Mouse (Mus musculus) lung, postnatal 14 days (tissue): ENCODE results near the gene Mmp25.
A peak's percentile ranks its signal among the peaks of the same experiment; 100 is the strongest.

ENCODE experiments used
- DNase-seq: peaks from one replicate; pipeline ENCODE4 v3.0.0; 2021

Mmp25 gene

DNA sequence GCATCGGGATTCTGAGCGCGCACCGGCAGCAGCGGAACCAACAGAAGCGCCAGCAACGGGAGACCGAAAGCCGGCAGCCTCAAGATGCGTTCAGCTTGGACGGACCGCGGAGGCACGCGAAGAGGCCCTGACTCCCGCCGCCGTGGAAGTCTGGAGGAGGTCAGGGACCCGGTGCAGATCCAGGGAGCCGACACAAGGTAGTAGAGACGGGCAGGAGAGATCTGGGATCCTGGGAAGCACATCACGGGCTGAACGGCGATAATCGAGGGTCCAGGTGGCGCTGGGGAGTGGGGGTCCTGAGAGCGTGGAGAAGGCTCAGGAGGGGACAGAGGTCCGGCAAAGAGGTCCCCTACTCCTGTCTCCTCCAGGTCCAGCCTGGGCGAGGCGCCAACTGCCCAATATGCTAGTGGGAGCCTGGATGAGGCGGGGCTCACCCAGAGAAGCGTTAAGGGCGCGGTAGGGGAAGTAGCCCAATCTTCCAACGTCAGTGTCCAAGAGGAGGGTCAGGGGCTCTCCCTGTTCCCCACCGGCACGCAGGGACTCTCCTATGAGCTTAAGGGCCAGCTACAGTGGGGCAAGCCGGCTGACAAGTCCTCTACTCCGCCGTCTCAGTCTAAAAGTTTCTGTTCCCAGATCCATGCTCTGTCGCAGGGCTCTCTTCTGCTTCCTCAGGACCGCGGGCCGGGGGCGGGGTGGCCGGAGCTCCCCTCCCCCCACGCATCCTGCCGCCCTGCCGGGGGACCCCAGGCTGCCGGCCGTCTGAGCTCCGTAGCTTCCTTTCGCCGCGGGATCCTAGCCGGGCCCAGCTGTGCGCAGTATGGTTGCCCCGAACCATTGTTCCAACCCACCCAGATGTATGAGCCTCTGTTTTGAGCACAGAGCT is at the start of gene Mmp25:
Mmp25 (minus strand) TSS at position 665 of the 883 bp plus-strand sequence.
- no peak for DNase-seq

GRCm38 (mm10) chr17:23694491-23694890 is 49.4 kb upstream of the Mmp25 start:
- DNase-seq, result no peak

DNA sequence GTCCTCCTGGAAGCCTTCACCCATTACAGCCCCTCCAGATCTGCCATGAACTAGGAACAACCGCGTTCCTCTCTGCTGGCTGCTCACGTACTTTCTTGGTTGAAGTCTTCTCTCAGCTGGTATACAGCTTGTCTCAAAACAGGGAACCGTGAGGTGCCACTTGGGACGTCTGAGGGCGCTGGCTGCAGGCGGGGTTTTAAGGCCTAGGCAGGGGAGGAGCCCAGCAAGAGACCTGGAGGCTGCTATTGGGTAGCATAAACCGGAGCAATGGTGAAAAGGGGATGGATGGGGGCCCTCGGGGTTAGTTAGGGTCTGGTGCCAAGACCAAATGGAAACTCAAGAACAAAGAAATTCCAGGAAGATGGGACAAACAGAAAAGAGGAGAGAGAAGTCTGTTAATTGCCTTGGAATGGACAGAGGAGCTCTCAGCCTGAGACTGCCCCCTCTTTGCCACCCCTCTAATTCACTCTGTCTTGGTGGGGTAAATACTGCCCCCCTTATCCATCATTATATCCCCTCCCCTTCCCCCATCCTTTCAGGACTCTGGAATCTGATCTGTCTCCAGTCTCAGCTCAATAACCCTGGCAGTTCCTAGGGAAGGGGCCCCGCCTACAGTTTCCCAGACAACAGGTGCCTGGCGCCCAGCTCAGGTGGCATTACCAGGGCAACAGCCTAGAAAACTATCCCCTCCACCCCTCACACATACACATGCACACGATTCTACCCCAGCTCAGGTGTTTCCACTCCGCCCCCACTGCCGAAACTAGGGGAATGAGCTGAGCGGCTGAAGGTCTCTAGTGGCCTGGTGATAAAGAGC is 39.0 kb upstream of the Mmp25 start, which contains the start of gene Cldn9:
Cldn9 (minus strand) TSS at position 171 of the 817 bp plus-strand sequence.
- DNase-seq, result no peak

GRCm38 (mm10) chr17:23683226-23683625 is 38.1 kb upstream of the Mmp25 start:
- no peak for DNase-seq

- no peak for DNase-seq
Observed at GRCm38 (mm10) chr17:23682530-23682929, 37.5 kb upstream of the Mmp25 start.

GRCm38 (mm10) chr17:23682092-23682491 is 37.0 kb upstream of the Mmp25 start:
- no peak for DNase-seq

- no peak for DNase-seq
Observed at GRCm38 (mm10) chr17:23681086-23681485, 36.0 kb upstream of the Mmp25 start.

DNA sequence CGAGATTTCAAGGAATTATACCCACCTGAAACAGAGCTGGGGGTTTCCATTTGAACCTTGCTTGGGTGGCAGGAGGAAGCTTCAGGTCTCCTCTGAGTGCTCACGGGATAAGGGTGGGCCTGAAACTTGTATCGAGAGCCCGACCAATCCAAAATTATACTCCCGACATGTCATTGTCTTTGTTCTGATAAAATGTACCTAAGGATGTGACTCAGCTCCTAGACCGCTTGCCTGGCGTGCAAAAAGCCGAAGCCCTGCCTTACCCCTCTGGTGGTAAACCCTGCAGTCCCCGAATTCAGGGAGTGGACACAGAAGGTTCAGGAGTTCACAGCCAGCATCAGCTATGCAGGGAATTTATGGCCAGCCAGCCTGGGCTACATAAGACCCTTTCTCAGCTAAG is 35.3 kb upstream of the Mmp25 start:
- DNase-seq, result no peak

- no peak for DNase-seq
Observed at GRCm38 (mm10) chr17:23679127-23679835, 34.2 kb upstream of the Mmp25 start, which contains the start of gene Cldn6. Cldn6 (plus strand) TSS chr17:23679249.

- peak; percentile 85 for DNase-seq
Observed at GRCm38 (mm10) chr17:23677236-23677679, 32.2 kb upstream of the Mmp25 start, which contains the start of gene Tnfrsf12a. Tnfrsf12a (minus strand) TSS chr17:23677468.

DNA sequence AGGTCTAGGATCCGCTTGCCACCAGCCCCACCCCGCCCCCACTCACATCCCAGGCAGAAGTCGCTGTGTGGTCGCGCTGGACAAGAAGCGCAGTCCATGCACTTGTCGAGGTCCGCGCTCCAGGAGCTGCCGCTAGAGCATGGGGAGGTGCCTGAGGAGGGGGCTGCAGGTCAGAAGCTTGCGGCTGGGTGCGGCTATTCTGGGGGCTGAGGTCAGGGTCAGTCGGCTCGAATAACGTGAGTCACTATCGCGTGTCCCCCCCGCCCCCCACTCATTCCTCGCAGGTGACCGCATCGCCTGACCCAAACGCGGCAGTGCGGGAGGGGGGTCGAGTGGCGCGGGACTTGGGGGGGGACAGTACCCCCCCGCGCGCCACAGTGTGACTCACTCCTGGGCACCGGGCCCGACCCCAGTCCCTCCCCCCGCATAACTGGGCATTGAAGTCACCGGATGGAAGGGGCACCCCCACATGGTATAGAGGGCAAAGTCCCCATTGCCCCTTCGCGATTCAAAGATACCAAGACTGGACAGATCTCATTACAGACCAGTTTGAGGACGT is 31.5 kb upstream of the Mmp25 start:
- DNase-seq, result peak; percentile 62

GRCm38 (mm10) chr17:23675564-23676281 is 30.6 kb upstream of the Mmp25 start:
- DNase-seq, result peak; percentile 47

DNA sequence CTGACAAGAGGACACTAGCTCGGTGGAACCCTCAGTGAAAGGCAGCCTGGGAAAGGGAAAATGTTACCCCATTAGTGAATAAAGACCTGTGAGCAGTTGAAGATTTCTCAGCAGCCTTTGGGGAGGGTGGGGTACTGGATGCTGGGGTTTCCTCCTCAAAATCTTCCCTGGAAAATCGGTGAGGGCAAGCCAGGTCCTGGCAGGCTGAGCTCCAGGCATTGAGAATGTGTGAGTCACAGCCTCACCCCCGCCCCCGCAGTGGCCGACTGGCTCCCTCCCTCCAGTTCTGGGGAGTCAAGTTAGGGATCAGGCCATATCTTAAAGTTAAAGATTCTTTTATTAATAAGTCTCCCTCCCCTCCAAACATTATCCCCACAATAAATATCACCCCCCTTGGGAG is 30.1 kb upstream of the Mmp25 start:
- peak; percentile 58 for DNase-seq

- DNase-seq, result no peak
Observed at GRCm38 (mm10) chr17:23674271-23674952, 29.3 kb upstream of the Mmp25 start.

DNA sequence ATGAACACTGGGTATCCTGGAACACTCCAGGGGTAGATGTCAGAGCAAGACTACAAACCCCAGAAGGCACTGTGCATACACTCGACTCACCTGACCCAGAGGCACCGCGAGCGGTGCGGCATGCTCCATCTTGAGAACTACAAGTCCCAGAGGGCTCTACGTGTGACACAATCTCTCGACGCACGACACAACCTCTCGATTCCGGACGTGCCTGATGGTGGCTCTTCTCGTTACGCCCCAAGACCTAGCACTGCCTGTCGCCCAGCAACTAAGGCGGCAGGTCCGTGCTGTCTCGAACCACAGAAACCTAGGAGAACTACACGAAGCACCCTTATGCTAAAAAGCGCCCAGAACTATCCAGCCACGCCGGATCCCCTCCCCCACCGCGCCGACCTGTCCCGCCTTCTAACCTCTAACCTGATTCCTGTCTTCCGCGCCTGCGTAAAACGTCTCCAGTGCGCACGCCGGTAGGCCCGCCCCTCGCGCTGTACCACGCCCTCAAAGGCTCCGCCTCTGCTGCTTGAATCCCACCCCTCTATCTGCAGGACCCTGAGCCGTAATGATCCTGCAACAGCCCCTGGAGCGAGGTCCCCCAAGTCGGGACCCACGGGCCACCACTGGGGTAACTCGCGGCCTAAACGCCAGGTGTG is 28.5 kb upstream of the Mmp25 start, which contains the start of the genes Hcfc1r1 and Thoc6:
Hcfc1r1 (plus strand) TSS at position 173 of the 650 bp plus-strand sequence.
Thoc6 (minus strand) TSS at position 459 of the 650 bp plus-strand sequence.
- DNase-seq, result peak; percentile 93

DNA sequence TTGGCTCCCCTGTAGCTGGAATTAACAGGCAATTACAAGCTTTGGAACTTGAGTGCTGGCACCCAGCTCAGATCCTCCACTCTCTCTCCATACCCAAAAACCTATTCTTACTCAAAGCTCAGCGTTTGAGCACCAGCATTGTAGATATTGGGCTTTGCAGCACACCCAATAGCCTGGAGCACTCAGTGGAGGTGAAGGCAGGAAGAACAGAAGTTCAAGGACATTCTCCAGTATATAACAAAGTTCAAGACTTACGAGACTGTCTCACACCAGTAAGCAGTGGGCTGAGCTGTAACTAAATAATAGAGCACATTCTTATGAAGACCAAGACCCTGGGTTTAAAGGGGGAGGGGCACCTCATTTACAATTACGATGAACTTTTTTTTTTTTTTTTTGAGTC is 27.7 kb upstream of the Mmp25 start:
- DNase-seq, result no peak

GRCm38 (mm10) chr17:23671519-23671918 is 26.4 kb upstream of the Mmp25 start:
- no peak for DNase-seq

DNA sequence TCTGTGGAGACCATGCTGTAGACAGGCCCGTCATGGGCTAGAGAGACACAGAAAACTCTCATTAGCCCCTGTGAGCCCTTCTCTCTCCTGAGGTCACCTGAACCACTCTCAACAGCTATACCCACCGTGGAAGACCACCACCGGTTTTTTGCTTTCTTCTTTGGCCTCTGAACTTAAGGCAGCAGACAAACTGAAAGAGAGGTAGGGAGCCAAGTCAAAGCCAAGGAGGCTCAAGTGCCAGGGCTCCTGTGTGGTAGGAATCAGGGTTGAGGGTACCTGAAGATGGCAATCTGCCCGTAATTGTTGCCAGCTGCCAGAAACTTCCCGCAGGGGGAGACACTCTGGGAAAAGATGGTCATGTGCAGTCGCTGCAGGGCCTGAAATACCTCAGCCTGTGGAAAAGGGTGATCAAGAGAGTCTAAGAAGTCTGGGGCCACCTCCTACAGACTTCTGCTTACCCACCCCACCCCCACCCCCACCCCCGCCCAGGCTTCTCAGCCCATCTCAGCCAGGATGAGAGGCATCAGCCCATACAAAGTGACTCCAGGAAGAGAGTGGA is 25.5 kb upstream of the Mmp25 start:
- DNase-seq, result no peak

DNA sequence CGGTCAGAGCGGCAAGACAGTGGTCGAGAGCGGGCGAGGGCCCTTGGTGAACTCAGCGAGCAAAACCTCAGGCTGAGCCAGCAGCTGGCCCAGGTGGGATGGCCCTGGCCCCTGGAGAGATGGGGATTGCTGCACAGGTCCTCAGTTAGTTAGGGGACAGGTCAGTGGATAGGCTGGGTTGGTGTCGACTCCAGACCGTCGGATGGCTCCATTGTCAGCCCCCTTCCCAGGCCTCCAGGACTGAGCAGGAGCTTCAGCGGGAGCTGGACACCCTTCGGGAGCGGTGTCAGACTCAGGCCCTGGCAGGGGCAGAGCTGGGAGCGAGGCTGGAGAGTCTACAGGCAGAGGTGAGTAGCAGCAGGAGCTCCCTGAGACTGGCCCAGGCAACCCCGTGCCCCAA is 20.4 kb upstream of the Mmp25 start:
- DNase-seq, result no peak

- peak; percentile 22 for DNase-seq
Observed at GRCm38 (mm10) chr17:23664556-23665021, 19.5 kb upstream of the Mmp25 start.
